Mouse (Mus musculus) liver, embryonic 14.5 days (tissue): ENCODE results near the gene Plpp3.

Experiments used
- CTCF ChIP-seq: IDR thresholded peaks from 2 replicates; pipeline ENCODE4 v1.5.1; 2016; ENCODE audit warnings: antibody characterized with exemption, low read depth, control low read depth
- EP300 ChIP-seq: IDR thresholded peaks from 2 replicates; pipeline ENCODE4 v1.6.1; 2016; ENCODE audit warnings: antibody characterized with exemption, low read depth

DNA sequence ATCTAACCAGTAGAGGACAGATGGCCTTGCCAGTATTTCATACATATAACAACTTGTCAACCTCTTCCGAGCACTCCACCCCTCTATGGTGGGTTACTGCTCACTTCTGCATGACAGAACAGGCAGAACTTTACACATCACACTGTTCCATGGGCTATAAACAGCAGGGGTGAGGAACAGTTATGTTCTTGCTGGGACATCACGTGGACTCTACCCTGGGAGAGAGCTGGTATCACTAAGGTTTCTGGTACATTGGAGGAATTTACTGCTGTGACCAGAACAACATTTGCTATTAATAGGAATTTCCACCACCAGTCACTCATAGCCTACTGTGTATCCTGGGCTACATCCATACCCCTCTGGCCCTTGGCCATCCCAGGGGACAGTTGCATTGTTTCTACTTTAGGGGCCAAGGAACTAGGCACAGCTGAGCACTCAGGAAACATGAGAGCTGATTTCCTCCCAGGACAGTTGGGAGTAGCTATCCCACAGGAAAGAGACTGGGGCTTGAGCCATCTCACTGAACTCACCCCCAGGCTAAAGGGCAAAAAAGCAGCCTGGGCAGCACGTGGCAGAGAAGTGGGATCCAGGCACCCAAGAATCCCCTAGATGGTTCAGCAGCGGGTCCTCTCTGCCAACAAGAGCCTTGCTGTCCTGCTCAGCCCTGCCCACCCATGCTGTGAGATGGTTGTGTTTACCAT, 23.6 kb upstream of the Plpp3 start:
- TF ChIP-seq CTCF: no peak
- TF ChIP-seq EP300: no peak
